Mouse (Mus musculus): ENCODE measurements around the gene Orai3. TPM values are rescaled to one million over a fixed set of nuclear protein-coding genes. Genes with fewer than 3 reads are reported as not detected.

Gene Orai3
- total and polyA plus RNA-seq, 2 experiments: 10.2 to 21.1 TPM

DNA sequence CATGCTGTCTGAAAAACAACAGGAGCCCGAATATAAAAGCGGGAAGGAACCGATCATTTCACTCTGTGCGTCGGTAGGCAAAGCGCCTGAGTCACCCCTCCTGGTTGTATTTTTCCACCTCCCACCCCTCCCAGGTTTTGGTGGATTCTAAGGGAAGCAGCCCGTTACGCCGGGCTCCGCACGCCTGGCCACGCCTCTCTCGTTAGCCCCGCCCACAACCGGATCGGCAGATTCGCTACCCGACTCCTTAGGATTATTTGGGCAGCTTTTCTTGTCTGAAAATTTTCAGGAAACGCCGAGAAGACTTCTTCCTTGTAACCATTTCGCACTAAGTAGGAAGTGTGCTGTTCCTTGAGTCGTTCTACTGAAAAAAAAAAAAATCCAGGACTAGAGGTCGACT is 6.8 kb downstream of the Orai3 start, which contains the start of gene Setd1a:
TSS of gene Setd1a (plus strand) at position 245 of the 400 bp plus-strand sequence.
- H3K27ac ChIP-seq (replicated peaks; ENCODE audit: insufficient read depth, low read depth, low read length): peak within 1 kb of the TSS; percentile 95
- H3K79me2 ChIP-seq (ENCODE audit: control insufficient read depth, insufficient read depth, low read length): peaks cover 8% of the 10 kb centered on the region; the same call in 1 of the 2 replicates
- no peak for TF ChIP-seq POLR2A (IDR thresholded peaks at IDR 0.05; ENCODE audit: extremely low read depth, insufficient read depth, low read length)
- TF ChIP-seq CTCF (IDR thresholded peaks at IDR 0.05; ENCODE audit: low read depth, low read length): no peak
- H3K9ac ChIP-seq (ENCODE audit: low read depth, low read length): peak within 1 kb of the TSS; percentile 97
- WGBS: under 1% methylated on average over 23 of the region's 23 CpGs
- peak within 1 kb of the TSS; percentile 97 for H3K4me3 ChIP-seq (ENCODE audit: insufficient read depth, low read depth, low read length)
- no peaks in the 10 kb centered on the region for H3K27me3 ChIP-seq (ENCODE audit: control insufficient read depth, insufficient read depth, low read length)
- H3K4me1 ChIP-seq (ENCODE audit: control insufficient read depth, insufficient read depth, low read length): peaks cover 11% of the 10 kb centered on the region; the same call in 1 of the 2 replicates
- H3K36me3 ChIP-seq (ENCODE audit: control insufficient read depth, insufficient read depth, low read length): peaks cover 20% of the 10 kb centered on the region
- no peak for DNase-seq (ENCODE audit: extremely low read depth, low read depth, low spot score)

DNA sequence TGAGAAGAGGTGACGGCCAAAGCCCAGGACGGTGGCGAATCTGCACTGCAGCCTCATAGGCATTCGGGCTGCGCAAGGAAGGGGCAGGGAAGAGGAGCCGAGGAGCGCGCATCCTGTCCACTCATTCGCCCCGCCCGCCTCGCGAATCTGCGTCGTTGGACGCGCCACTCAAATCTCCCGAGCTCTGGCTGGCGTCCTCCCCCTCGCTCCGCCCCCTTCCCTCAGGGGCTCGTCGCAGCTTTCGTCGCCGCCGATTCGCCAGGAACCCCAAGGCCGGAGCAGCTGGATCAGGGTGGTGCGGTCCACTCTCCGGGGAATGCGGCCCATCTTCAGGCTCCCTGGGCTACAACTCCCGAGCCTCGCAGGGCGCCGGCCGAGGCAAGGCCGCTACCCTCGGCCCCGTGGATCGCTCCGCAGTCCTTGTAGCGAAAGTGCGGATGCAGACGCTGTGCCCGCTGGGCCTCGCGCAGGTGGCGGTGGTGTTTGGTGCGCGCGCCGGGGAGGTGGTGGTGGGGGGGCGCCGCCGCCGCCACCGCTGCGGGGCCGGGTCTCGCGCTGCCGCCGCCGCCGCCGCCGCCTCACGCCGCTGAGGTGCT is 7.4 kb downstream of the Orai3 start:
- under 1% methylated on average over 70 of the region's 70 CpGs for WGBS
- TF ChIP-seq CTCF (IDR thresholded peaks at IDR 0.05; ENCODE audit: low read depth, low read length): no peak
- peak; percentile 58; the same call in 1 of the 2 replicates for TF ChIP-seq POLR2A (IDR thresholded peaks at IDR 0.05; ENCODE audit: extremely low read depth, insufficient read depth, low read length)
- H3K27me3 ChIP-seq (ENCODE audit: control insufficient read depth, insufficient read depth, low read length): no peaks in the 10 kb centered on the region
- H3K4me3 ChIP-seq (ENCODE audit: insufficient read depth, low read depth, low read length): peak overlapping the region; percentile 97
- H3K36me3 ChIP-seq (ENCODE audit: control insufficient read depth, insufficient read depth, low read length): peaks cover 22% of the 10 kb centered on the region
- peak overlapping the region; percentile 95 for H3K27ac ChIP-seq (replicated peaks; ENCODE audit: insufficient read depth, low read depth, low read length)
- H3K4me1 ChIP-seq (ENCODE audit: control insufficient read depth, insufficient read depth, low read length): peaks cover 11% of the 10 kb centered on the region; the same call in 1 of the 2 replicates
- peak overlapping the region; percentile 97 for H3K9ac ChIP-seq (ENCODE audit: low read depth, low read length)
- H3K79me2 ChIP-seq (ENCODE audit: control insufficient read depth, insufficient read depth, low read length): peaks cover 8% of the 10 kb centered on the region; the same call in 1 of the 2 replicates
- DNase-seq (ENCODE audit: extremely low read depth, low read depth, low spot score): peak; percentile 85

DNA sequence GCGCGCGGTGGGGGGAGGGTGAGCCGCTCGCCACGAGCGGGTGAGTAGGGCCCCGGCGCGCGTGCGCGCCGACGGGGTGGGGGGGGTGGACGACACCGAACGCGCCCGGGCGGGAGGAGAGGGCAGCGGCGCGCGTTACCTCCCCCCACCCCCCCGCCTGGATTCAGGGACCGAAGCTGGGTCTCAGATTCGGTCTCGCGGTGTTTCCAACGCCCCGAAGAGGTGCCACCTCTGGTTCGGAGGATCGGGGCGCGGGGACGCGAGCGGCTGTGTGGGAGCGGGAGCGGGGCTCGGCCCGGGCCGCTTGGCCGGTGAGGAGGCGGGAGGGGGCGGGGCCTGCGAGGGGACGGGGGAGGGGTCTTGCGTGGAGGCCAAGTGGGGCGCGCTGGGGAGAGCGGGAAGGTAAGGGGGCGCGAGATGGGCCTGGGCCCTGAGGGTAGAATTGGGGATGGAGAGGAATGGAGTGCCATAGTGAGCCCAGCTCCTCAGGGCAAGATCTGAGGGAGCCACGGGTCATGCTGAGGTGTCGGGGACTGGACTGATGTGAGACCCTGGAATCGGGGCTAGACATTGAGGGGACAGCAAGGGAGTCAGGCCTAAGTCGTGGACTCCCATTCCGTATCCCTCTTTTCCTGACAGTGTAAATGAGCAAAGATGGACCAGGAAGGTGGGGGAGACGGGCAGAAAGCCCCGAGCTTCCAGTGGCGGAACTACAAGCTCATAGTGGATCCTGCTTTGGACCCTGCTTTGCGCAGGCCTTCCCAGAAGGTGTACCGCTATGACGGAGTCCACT is 8.1 kb downstream of the Orai3 start:
- H3K27me3 ChIP-seq (ENCODE audit: control insufficient read depth, insufficient read depth, low read length): no peaks in the 10 kb centered on the region
- TF ChIP-seq POLR2A (IDR thresholded peaks at IDR 0.05; ENCODE audit: extremely low read depth, insufficient read depth, low read length) (0 out of 2 replicates have a peak, but pooled peaks have one; percentile 31), CTCF (IDR thresholded peaks at IDR 0.05; ENCODE audit: low read depth, low read length) (no peak)
- H3K36me3 ChIP-seq (ENCODE audit: control insufficient read depth, insufficient read depth, low read length): peaks cover 28% of the 10 kb centered on the region
- peak overlapping the region; percentile 97 for H3K9ac ChIP-seq (ENCODE audit: low read depth, low read length)
- 3% methylated on average over 66 of the region's 66 CpGs for WGBS
- DNase-seq (ENCODE audit: extremely low read depth, low read depth, low spot score): no peak
- peak overlapping the region; percentile 97 for H3K4me3 ChIP-seq (ENCODE audit: insufficient read depth, low read depth, low read length)
- peaks cover 11% of the 10 kb centered on the region; the same call in 1 of the 2 replicates for H3K4me1 ChIP-seq (ENCODE audit: control insufficient read depth, insufficient read depth, low read length)
- H3K79me2 ChIP-seq (ENCODE audit: control insufficient read depth, insufficient read depth, low read length): peaks cover 8% of the 10 kb centered on the region; the same call in 1 of the 2 replicates
- peak overlapping the region; percentile 95 for H3K27ac ChIP-seq (replicated peaks; ENCODE audit: insufficient read depth, low read depth, low read length)

DNA sequence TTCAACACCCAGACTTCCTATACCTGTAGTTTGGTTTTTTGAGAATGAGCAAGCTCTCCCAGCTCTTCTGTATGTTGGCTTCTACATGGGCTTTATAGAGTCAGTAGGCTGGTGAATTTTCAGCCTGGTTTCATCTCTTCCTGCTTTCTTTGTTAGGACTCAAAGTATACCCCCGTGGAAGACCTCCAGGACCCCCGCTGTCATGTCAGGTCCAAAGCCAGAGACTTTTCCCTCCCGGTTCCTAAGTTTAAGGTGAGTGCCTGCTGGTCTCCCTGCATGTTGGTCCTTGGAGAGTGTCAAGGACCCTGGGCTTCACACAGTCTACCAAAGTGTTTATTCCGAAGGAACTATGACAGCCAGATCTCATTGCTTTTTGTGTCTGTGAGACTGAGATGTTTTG is 8.7 kb downstream of the Orai3 start:
- Histone ChIP-seq H3K27me3 (ENCODE audit: control insufficient read depth, insufficient read depth, low read length) (no peaks in the 10 kb centered on the region), H3K9ac (ENCODE audit: low read depth, low read length) (peak overlapping the region; percentile 97), H3K4me1 (ENCODE audit: control insufficient read depth, insufficient read depth, low read length) (peaks cover 11% of the 10 kb centered on the region; the same call in 1 of the 2 replicates), H3K79me2 (ENCODE audit: control insufficient read depth, insufficient read depth, low read length) (peaks cover 8% of the 10 kb centered on the region; the same call in 1 of the 2 replicates), H3K4me3 (ENCODE audit: insufficient read depth, low read depth, low read length) (no peak overlapping the region), H3K27ac (replicated peaks; ENCODE audit: insufficient read depth, low read depth, low read length) (no peak overlapping the region), H3K36me3 (ENCODE audit: control insufficient read depth, insufficient read depth, low read length) (peaks cover 32% of the 10 kb centered on the region)
- TF ChIP-seq POLR2A (IDR thresholded peaks at IDR 0.05; ENCODE audit: extremely low read depth, insufficient read depth, low read length): no peak
- no peak for TF ChIP-seq CTCF (IDR thresholded peaks at IDR 0.05; ENCODE audit: low read depth, low read length)
- 77% methylated on average over 4 of the region's 4 CpGs for WGBS
- no peak for DNase-seq (ENCODE audit: extremely low read depth, low read depth, low spot score)

DNA sequence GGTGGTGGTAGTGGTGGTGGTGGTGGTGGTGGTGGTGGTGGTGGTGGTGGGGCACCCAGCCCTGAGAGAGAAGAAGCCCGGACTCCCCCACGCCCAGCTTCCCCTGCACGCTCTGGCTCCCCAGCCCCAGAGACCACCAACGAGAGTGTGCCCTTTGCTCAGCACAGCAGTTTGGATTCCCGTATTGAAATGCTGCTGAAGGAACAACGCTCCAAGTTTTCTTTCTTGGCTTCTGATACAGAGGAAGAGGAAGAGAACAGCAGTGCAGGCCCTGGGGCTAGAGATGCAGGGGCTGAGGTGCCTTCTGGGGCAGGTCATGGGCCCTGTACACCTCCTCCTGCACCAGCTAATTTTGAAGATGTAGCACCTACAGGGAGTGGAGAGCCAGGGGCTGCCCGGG is 15.7 kb downstream of the Orai3 start, which contains the start of gene Gm49388:
TSS of gene Gm49388 (plus strand) at position 301 of the 400 bp plus-strand sequence.
- H3K79me2 ChIP-seq (ENCODE audit: control insufficient read depth, insufficient read depth, low read length): no peaks in the 10 kb centered on the region; the same call in 1 of the 2 replicates
- no peak within 1 kb of the TSS for H3K4me3 ChIP-seq (ENCODE audit: insufficient read depth, low read depth, low read length)
- H3K36me3 ChIP-seq (ENCODE audit: control insufficient read depth, insufficient read depth, low read length): peaks cover 70% of the 10 kb centered on the region
- no peak within 1 kb of the TSS for H3K9ac ChIP-seq (ENCODE audit: low read depth, low read length)
- no peak within 1 kb of the TSS for H3K27ac ChIP-seq (replicated peaks; ENCODE audit: insufficient read depth, low read depth, low read length)
- no peak for DNase-seq (ENCODE audit: extremely low read depth, low read depth, low spot score)
- 94% methylated on average over 7 of the region's 7 CpGs for WGBS
- no peaks in the 10 kb centered on the region for H3K4me1 ChIP-seq (ENCODE audit: control insufficient read depth, insufficient read depth, low read length)
- H3K27me3 ChIP-seq (ENCODE audit: control insufficient read depth, insufficient read depth, low read length): no peaks in the 10 kb centered on the region
- TF ChIP-seq POLR2A (IDR thresholded peaks at IDR 0.05; ENCODE audit: extremely low read depth, insufficient read depth, low read length) (no peak), CTCF (IDR thresholded peaks at IDR 0.05; ENCODE audit: low read depth, low read length) (no peak)
